ENCODE assay signal across 30 mouse cellular contexts in the genomic region with DNA sequence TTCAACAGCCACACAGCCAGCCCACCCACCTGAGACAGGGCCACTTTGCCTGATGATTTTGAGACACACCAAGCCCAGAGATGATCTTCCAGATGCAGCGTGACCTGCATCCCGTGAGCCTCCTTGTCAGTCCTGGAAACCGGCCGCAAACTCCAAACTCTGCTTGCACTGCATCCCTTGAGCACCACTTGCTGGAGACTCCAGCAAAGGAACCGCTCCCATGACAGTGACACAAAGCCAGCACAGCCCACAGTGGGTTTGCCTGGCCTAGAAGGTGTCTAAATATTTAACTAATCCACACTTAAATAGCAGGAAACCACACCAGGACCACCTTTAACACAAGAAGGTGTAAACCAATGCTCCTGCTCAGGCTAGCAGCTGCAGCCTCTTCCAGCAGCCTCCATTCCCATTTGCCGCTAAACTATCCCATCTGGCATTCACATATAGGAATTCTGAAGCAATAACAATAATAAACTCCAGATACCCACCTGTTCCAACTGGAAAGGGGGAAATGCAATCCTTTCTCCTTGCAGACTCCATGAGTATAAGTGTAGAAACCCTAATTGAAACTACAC.
DNase-seq lines count a peak whose midpoint lies in the region; ATAC-seq and TF ChIP-seq lines count a peak whose summit lies in the region.
"Had no signal": no experiment of that assay in that cellular context is flagged by ENCODE, and none has a peak within 500 bp of the region (broad histone marks: within the 10 kb centered on the region; RNA-seq: fewer than 3 reads in every experiment).

No protein-coding gene starts in this region.

- no peaks in the 10 kb centered on the region for H3K4me1 ChIP-seq in embryonic facial prominence, embryonic 11.5 days (ENCODE audit: control insufficient read depth, insufficient read depth, low read length)
- no peaks in the 10 kb centered on the region for H3K4me1 ChIP-seq in embryonic facial prominence, embryonic 10.5 days
- H3K4me1 ChIP-seq in embryonic facial prominence, embryonic 12.5 days = no peaks in the 10 kb centered on the region
- peaks cover 9% of the 10 kb centered on the region for H3K4me1 ChIP-seq in limb, embryonic 14.5 days (ENCODE audit: control insufficient read depth, insufficient read depth, low read length)
- H3K4me1 ChIP-seq: embryonic facial prominence, embryonic 15.5 days; heart, embryonic 12.5 days; liver, embryonic 13.5 days had no signal

- no peaks in the 10 kb centered on the region for H3K36me3 ChIP-seq in embryonic facial prominence, embryonic 11.5 days (replicated peaks; ENCODE audit: control insufficient read depth, insufficient read depth, low read depth, low read length)
- no peaks in the 10 kb centered on the region for H3K36me3 ChIP-seq in embryonic facial prominence, embryonic 10.5 days (replicated peaks)
- no peaks in the 10 kb centered on the region for H3K36me3 ChIP-seq in embryonic facial prominence, embryonic 12.5 days
- H3K36me3 ChIP-seq in limb, embryonic 14.5 days (ENCODE audit: control insufficient read depth, insufficient read depth, low read length) = no peaks in the 10 kb centered on the region
- H3K36me3 ChIP-seq: embryonic facial prominence, embryonic 15.5 days; forebrain, embryonic 12.5 days; heart, embryonic 12.5 days; limb, embryonic 15.5 days; liver, embryonic 13.5 days; midbrain, embryonic 12.5 days; neural tube, embryonic 13.5 days had no signal

- no peak overlapping the region for H3K9ac ChIP-seq in embryonic facial prominence, embryonic 11.5 days (replicated peaks; ENCODE audit: low read length)
- H3K9ac ChIP-seq in embryonic facial prominence, embryonic 12.5 days = no peak overlapping the region
- no peak overlapping the region for H3K9ac ChIP-seq in limb, embryonic 14.5 days (ENCODE audit: low read depth, low read length, severe bottlenecking)
- H3K9ac ChIP-seq: embryonic facial prominence, embryonic 15.5 days; forebrain, embryonic 12.5 days; forebrain, postnatal 0 days; heart, embryonic 12.5 days; hindbrain, embryonic 14.5 days; limb, embryonic 15.5 days; liver, embryonic 13.5 days; midbrain, embryonic 12.5 days; neural tube, embryonic 13.5 days had no signal

- WGBS in embryonic facial prominence, embryonic 11.5 days = 57% methylated on average over 6 of the region's 6 CpGs
- 80% methylated on average over 6 of the region's 6 CpGs for WGBS in embryonic facial prominence, embryonic 10.5 days
- 66% methylated on average over 6 of the region's 6 CpGs for WGBS in embryonic facial prominence, embryonic 12.5 days
- 38% methylated on average over 6 of the region's 6 CpGs for whole genome bisulfite sequencing in limb, embryonic 14.5 days

- no peaks in the 10 kb centered on the region for H3K27me3 ChIP-seq in embryonic facial prominence, embryonic 11.5 days (ENCODE audit: control insufficient read depth, insufficient read depth, low read length)
- H3K27me3 ChIP-seq in embryonic facial prominence, embryonic 10.5 days (replicated peaks; ENCODE audit: low read depth, poor library complexity, severe bottlenecking) = no peaks in the 10 kb centered on the region
- H3K27me3 ChIP-seq in embryonic facial prominence, embryonic 12.5 days = no peaks in the 10 kb centered on the region
- H3K27me3 ChIP-seq in limb, embryonic 14.5 days (ENCODE audit: control insufficient read depth, insufficient read depth, low read length) = no peaks in the 10 kb centered on the region
- H3K27me3 ChIP-seq: embryonic facial prominence, embryonic 15.5 days; heart, embryonic 12.5 days; limb, embryonic 15.5 days; liver, embryonic 13.5 days; midbrain, embryonic 12.5 days; Patski had no signal

- 0 out of 2 replicates have a peak overlapping the region, but pooled peaks have one; percentile 13 for H3K27ac ChIP-seq in embryonic facial prominence, embryonic 11.5 days (replicated peaks; ENCODE audit: low read depth, low read length)
- H3K27ac ChIP-seq in embryonic facial prominence, embryonic 10.5 days (replicated peaks) = no peak overlapping the region
- no peak overlapping the region for H3K27ac ChIP-seq in embryonic facial prominence, embryonic 12.5 days
- H3K27ac ChIP-seq in limb, embryonic 14.5 days (replicated peaks; ENCODE audit: low read depth, low read length) = no peak overlapping the region
- H3K27ac ChIP-seq: embryonic facial prominence, embryonic 15.5 days; forebrain, embryonic 12.5 days; hindbrain, embryonic 14.5 days; limb, embryonic 15.5 days; liver, embryonic 13.5 days; midbrain, embryonic 12.5 days; neural tube, embryonic 13.5 days had no signal

- H3K9me3 ChIP-seq in embryonic facial prominence, embryonic 11.5 days (replicated peaks; ENCODE audit: control insufficient read depth, low read length) = no peaks in the 10 kb centered on the region
- H3K9me3 ChIP-seq in embryonic facial prominence, embryonic 10.5 days = no peaks in the 10 kb centered on the region
- H3K9me3 ChIP-seq in embryonic facial prominence, embryonic 12.5 days = no peaks in the 10 kb centered on the region
- no peaks in the 10 kb centered on the region for H3K9me3 ChIP-seq in limb, embryonic 14.5 days (ENCODE audit: control insufficient read depth, low read length)
- H3K9me3 ChIP-seq: embryonic facial prominence, embryonic 15.5 days; forebrain, embryonic 12.5 days; heart, embryonic 12.5 days; limb, embryonic 15.5 days; liver, embryonic 13.5 days; midbrain, embryonic 12.5 days; neural tube, embryonic 13.5 days had no signal

- H3K4me3 ChIP-seq in embryonic facial prominence, embryonic 11.5 days (ENCODE audit: low read depth, low read length) = no peak overlapping the region
- H3K4me3 ChIP-seq in embryonic facial prominence, embryonic 10.5 days = no peak overlapping the region
- no peak overlapping the region for H3K4me3 ChIP-seq in embryonic facial prominence, embryonic 12.5 days
- H3K4me3 ChIP-seq in limb, embryonic 14.5 days (replicated peaks; ENCODE audit: low read length) = no peak overlapping the region
- H3K4me3 ChIP-seq: embryonic facial prominence, embryonic 15.5 days; forebrain, embryonic 12.5 days; heart, embryonic 12.5 days; limb, embryonic 15.5 days; liver, embryonic 13.5 days; midbrain, embryonic 12.5 days; neural tube, embryonic 13.5 days had no signal

- no peak overlapping the region for H3K4me2 ChIP-seq in embryonic facial prominence, embryonic 11.5 days (ENCODE audit: low read depth, low read length)
- no peak overlapping the region for H3K4me2 ChIP-seq in embryonic facial prominence, embryonic 12.5 days (replicated peaks)
- H3K4me2 ChIP-seq in limb, embryonic 14.5 days (replicated peaks; ENCODE audit: low read depth, low read length, severe bottlenecking) = no peak overlapping the region
- H3K4me2 ChIP-seq: embryonic facial prominence, embryonic 15.5 days; forebrain, embryonic 12.5 days; heart, embryonic 12.5 days; hindbrain, embryonic 14.5 days; limb, embryonic 15.5 days; liver, embryonic 13.5 days; midbrain, embryonic 12.5 days; neural tube, embryonic 13.5 days had no signal

- TF ChIP-seq POLR2A in limb, embryonic 14.5 days (IDR thresholded peaks at IDR 0.05; ENCODE audit: borderline replicate concordance, extremely low read depth, insufficient read depth, insufficient read length) = no peak

- DNase-seq in embryonic facial prominence, embryonic 11.5 days (ENCODE audit: low spot score) = peak; percentile 63
- DNase-seq in embryonic facial prominence, embryonic 10.5 days (ENCODE audit: low spot score) = no peak
- peak; percentile 30 for DNase-seq in hindlimb bud, embryonic 11.5 days (ENCODE audit: extremely low spot score, low read depth, low spot score)
- peak; percentile 45 for DNase-seq in limb, embryonic 14.5 days (ENCODE audit: low spot score)
- DNase-seq in urinary bladder, postnatal 25 days (ENCODE audit: low spot score) = no peak
- DNase-seq: adrenal gland, postnatal 10 days; cerebellum, adult 11 months; cerebellum, adult 9-10 months; forebrain, postnatal 0 days; gastrocnemius, postnatal 25 days; heart, adult 11 months; heart, postnatal 4 days; kidney, adult 18-20 months; kidney, postnatal 36 days; layer of hippocampus, postnatal 36 days; liver, embryonic 13.5 days; lung, adult 18-20 months; lung, postnatal 10 days; right cerebral cortex, postnatal 4 days; thymus, postnatal 4 days had no signal

- ATAC-seq in embryonic facial prominence, embryonic 11.5 days (replicated peaks; ENCODE audit: insufficient number of reproducible peaks, low FRiP score, low TSS enrichment, low read depth) = no peak
- ATAC-seq in embryonic facial prominence, embryonic 12.5 days (ENCODE audit: insufficient number of reproducible peaks, insufficient read depth, low FRiP score, low TSS enrichment) = peak; percentile 57; the same call in 1 of the 2 replicates
- peak; percentile 75 for ATAC-seq in limb, embryonic 14.5 days (ENCODE audit: low FRiP score, low read depth)
- no peak for ATAC-seq in cerebellum, adult (ENCODE audit: insufficient number of reproducible peaks, low FRiP score, low TSS enrichment)
- ATAC-seq: forebrain, postnatal 0 days; Patski had no signal

Comparison
In these comparisons a context has a peak if more than half of its experiments do, and no peak if none do; other contexts are left out.
1. ATAC-seq: peak in embryonic facial prominence, embryonic 12.5 days (single experiment) and limb, embryonic 14.5 days (single experiment); none in embryonic facial prominence, embryonic 11.5 days (single experiment) and cerebellum, adult (single experiment).
2. DNase-seq: peak in embryonic facial prominence, embryonic 11.5 days (single experiment), hindlimb bud, embryonic 11.5 days (single experiment) and limb, embryonic 14.5 days (single experiment); none in embryonic facial prominence, embryonic 10.5 days (single experiment) and urinary bladder, postnatal 25 days (single experiment).